Mouse (Mus musculus) olfactory bulb, adult 2 months (tissue): ENCODE measurements around the gene Rnf169.

ENCODE experiments used
- CTCF ChIP-seq: fragments of 200-500 bp; IDR thresholded peaks from 2 replicates; pipeline ENCODE4 v1.5.1; 2012; ENCODE audit warnings: low read depth, mild to moderate bottlenecking, low read length, moderate library complexity; ENCODE audit not compliant: insufficient read depth
- POLR2A ChIP-seq: fragments of 200-500 bp; IDR thresholded peaks from 2 replicates; pipeline ENCODE4 v1.6.1; 2012; ENCODE audit warnings: mild to moderate bottlenecking, low read depth, low read length, moderate library complexity; ENCODE audit not compliant: insufficient read depth

DNA sequence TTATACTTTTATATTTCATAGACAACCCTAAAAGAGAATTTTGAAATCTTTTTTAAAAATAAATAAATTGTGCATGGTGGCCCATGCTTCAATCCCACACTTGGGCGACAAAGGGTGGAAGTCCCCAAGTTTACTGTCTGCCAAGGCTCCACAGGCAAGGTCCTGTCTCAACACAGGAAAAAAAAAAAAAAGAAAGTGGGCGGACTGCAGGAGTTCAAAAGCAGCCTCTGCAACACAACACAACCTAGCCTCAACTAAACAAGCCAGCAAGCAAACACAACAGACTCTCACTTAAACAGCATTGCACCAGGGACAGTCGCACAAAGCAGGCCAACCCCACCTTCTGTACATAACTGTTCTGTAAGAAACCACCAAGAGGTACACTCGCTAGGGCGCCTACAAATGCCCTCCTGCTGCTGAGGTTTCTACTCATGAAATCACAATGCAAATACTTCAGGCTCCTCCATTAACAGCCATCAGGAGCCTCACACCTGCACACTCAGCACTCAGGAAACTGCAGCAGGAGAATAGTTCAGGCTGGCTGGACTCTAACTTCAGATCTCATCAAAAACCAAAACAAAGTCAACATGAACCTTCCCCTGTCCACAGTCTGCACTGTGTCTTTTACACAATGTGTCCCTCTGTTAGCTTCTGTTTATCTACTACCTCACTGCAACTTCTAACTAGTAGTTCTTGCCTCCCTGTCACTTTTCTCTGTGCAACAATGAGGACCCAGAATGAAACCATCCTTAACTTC, 4.3 kb downstream of the Rnf169 start:
- TF ChIP-seq CTCF = no peak
- no peak for TF ChIP-seq POLR2A
